Mouse (Mus musculus) spleen, postnatal 14 days (tissue): ENCODE results near the gene Gtf3c3.
A peak's percentile ranks its signal among the peaks of the same experiment; 100 is the strongest.

Experiments
- DNase-seq, 2 experiments: peaks; one replicate each; pipeline ENCODE4 v3.0.0; 2021 to 2022; ENCODE audit warnings: low spot score in 2 of 2

The Gtf3c3 gene

GRCm38 (mm10) chr1:54438340-54439079 is at the start of gene Gtf3c3:
Gene Gtf3c3 (minus strand): TSS chr1:54438971.
- DNase-seq, result peak; percentile 57 to 65

- no peak for DNase-seq
Measured at GRCm38 (mm10) chr1:54484744-54485420, 46.1 kb upstream of the Gtf3c3 start.

GRCm38 (mm10) chr1:54480491-54480890 is 41.7 kb upstream of the Gtf3c3 start:
- DNase-seq, result no peak

- no peak for DNase-seq
Measured at GRCm38 (mm10) chr1:54468662-54469061, 29.9 kb upstream of the Gtf3c3 start.

GRCm38 (mm10) chr1:54467366-54467765 is 28.6 kb upstream of the Gtf3c3 start:
- no peak for DNase-seq

GRCm38 (mm10) chr1:54452116-54452515 is 13.3 kb upstream of the Gtf3c3 start:
- no peak for DNase-seq

DNA sequence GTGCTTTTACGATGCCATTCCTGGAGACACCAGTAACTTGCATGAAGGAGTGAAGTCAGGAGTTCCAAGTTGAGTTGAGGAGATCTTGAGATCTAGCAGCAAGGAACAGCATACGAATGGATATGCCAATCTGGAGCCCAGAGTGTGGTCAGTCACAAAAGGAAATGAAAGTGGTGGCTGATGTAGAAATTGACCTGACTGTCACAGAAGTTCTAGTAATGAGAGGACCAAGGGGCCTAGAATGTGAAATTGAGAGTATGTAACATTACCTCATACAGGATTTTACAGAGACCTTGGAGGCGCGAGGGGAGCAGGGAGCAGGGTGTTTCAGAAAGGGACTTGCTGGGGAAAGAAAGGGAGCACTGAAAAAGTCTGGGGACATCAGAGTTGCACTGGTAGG is 10.1 kb upstream of the Gtf3c3 start:
- DNase-seq, result no peak

DNA sequence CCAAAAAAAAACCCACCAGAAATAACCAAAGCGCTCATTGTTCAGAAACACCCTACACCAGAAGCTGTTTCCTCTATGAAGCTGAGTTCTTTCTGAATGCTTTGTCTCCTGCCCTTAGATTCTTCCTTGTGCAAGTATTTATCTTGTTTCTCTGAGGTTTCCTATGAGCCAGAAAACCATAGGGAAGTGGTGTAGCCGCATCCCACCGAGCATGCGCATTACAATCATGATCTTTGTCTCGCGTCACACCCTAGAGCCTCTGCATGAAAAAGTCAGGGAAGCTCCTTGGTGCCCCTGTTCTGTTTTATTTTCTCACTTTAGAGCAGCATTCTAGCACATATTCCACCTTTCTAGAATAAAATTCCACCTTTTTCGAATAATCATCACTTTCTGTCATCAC is 4.9 kb upstream of the Gtf3c3 start:
- no peak for DNase-seq

GRCm38 (mm10) chr1:54439080-54439476 is 307 bp upstream of the Gtf3c3 start:
- DNase-seq, result no peak

GRCm38 (mm10) chr1:54422195-54422750 is 16.5 kb downstream of the Gtf3c3 start:
- no peak for DNase-seq

DNA sequence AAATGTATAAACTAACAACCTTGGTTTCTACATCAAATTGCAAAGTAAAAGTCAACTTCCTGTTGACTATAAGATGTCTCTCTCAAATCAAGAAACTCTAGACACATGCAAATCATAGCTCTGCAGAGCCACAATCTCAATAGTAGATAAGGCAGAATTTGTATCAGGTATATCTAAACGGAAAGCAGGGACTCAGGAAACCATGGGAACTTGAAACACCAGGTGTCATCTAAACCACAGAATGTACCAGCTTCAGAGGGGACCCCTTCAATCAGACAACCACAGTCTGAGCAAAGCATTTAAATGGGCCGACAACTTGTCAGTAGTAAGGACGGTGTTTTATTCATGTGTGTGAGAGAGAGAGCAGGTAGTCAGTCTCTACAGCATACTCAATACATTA is 17.1 kb downstream of the Gtf3c3 start:
- DNase-seq, result no peak

DNA sequence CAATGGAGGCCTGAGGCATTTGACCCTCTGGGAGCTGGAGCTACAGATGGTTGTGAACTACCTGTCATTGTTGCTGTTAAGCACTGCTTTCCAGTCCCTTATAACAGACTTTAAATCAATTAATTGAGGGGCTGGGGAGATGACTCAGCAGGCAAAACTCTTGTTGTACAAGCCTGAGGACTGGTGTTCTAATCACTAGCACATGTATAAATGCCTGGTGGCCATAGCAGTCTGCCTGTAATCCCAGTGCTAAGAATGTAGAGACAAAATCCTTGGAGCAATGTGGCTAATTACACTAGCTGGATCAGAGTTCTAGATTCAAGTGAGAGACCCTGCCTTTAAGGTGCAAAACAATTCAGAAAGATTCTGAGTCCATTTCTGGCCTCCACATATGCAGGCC is 36.0 kb downstream of the Gtf3c3 start:
- no peak for DNase-seq

DNA sequence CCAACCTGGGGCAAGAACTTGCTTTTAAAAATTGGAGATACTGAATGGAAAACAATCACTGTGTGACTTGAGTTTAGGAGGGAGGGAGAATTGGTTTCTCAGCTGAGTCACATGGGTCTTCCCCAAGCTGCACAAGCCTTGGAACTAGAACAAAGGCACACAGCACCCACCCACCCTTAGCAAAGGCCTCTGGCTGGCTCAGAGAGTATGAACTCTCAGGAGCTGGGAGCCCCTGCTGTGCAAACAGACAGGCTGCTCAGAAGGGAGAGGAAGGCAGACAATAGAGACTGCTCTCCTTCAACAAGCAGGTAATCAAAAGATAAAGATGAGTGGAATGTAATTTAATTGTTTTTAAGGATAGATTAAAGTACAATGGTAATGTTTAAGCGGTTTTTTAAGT is 54.5 kb downstream of the Gtf3c3 start:
- no peak for DNase-seq

DNA sequence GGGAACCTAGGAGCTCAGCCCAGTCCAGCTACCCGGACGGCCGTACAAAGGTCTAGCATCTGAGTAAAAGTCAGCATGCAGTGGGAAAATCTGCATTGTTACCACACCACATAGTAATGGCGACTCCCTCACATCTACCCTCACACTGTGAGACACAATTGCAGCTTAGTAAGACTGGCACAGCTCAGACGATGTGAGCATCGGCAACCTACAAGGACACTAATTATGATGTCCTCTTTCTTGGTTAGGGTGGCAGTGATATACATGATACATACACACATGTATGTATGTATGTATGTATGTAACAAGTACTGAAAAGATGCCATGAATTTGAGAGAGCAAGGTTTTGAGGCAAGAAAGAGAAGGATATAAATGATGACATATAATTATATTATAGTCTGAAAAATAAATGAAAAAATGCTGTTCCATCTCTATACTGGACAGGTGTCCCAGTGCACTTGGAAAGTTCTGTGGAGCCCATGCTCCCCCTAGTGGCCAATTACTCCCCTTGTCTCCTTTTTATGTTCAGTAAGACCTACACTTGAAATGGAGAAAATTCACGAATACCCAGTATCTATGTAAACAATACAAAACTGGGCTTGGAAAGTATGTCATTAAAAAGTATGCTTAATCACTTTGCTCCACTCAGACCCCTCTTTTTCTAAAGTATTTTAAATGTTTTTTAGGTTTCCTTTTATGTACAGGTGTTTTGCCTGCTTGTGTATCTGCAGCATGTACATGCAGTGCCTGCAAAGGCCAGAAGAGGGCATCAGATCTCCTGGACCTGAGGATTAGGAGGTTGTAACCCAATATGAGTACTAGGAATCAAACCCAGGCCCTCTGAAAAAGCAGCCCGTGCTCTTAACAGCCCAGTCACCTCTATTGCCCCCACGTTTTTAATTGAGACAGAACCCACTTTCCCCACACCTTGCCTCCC is 57.5 kb downstream of the Gtf3c3 start:
- DNase-seq, result peak in 1 of 2 experiments; percentile 15

DNA sequence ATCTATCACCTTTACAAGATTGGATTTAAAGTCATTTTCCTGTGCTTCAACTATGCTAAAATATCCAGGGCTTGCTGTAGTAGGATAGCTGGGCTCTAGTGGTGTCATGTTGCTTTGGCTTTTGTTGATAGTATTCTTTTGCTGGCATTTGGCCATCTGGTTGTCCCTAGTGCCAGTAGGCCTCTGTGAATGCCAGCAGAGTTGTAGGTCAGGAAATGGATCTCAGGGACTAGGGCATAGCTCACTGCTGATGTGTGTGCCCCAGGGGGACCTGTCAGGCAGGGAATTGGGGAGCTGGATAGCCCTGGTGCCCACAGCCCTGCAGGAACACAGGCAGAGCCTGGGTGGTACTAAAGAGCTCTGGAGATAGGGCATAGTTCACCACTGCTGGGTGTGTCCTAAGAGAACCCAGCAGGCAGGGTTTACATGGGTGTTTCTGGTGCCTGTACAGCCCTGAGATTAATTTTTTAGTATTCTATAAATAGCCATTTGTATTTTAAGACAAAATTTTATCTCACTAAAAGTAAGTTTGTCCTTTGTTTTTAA is 61.2 kb downstream of the Gtf3c3 start:
- no peak for DNase-seq

- DNase-seq, result no peak
Measured at GRCm38 (mm10) chr1:54356566-54356965, 82.2 kb downstream of the Gtf3c3 start.

DNA sequence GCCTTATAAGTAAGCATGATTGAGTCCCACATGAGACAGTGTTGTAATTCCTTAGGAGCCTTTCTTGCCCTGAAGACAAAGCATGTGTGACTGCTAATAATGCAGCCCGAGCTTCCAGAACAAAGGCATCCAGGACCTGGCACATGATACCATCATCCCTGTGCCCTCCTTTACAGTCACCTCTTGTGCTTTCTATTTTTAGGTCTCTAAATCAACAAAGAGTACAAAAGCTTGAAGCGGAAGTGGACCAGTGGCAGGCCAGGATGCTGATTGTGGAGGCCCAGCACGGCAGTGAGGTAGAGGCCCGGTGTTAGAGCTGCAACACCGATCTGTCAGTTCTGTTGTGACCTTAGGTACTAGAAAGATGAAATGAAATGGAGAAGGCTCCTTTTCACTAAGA is 83.3 kb downstream of the Gtf3c3 start:
- DNase-seq, result no peak

GRCm38 (mm10) chr1:54354786-54355185 is 84.0 kb downstream of the Gtf3c3 start:
- no peak for DNase-seq
